Mouse (Mus musculus) neural tube, embryonic 11.5 days (tissue): ENCODE results near the gene Adssl1. TPM values are rescaled to one million over a fixed set of nuclear protein-coding genes. Genes with fewer than 3 reads are reported as not detected.

Experiments used
- ATAC-seq: fragments of 200-750 bp; cut with Nextera tagmentation; 2 replicates; pipeline ENCODE4 v1.8.0; 2017; ENCODE audit warnings: moderate number of reproducible peaks, mild to moderate bottlenecking, moderate TSS enrichment, moderate library complexity; ENCODE audit not compliant: insufficient read depth, low FRiP score, low TSS enrichment
- DNase-seq: peaks from one replicate; pipeline ENCODE4 v3.0.0-alpha.2; 2015; ENCODE audit warnings: low spot score
- H3K27ac ChIP-seq: fragments of 300-500 bp; sonication (generic); 2 replicates; pipeline ENCODE4 v1.5.1; 2014; ENCODE audit warnings: low read depth, mild to moderate bottlenecking, low read length
- H3K27me3 ChIP-seq: fragments of 300-500 bp; sonication (generic); 2 replicates; pipeline ENCODE4 v1.6.1; 2014; ENCODE audit warnings: mild to moderate bottlenecking, low read length, mixed read lengths; ENCODE audit not compliant: control insufficient read depth, insufficient read depth
- H3K36me3 ChIP-seq: fragments of 300-500 bp; sonication (generic); 2 replicates; pipeline ENCODE4 v1.6.1; 2014; ENCODE audit warnings: mild to moderate bottlenecking, low read length, moderate library complexity, mixed read lengths; ENCODE audit not compliant: control insufficient read depth, insufficient read depth
- H3K4me1 ChIP-seq: fragments of 300-500 bp; sonication (generic); 2 replicates; pipeline ENCODE4 v1.6.1; 2014; ENCODE audit warnings: low read length, mixed read lengths; ENCODE audit not compliant: control insufficient read depth, insufficient read depth
- H3K4me2 ChIP-seq: fragments of 300-500 bp; sonication (generic); 2 replicates; pipeline ENCODE4 v1.6.1; 2014; ENCODE audit warnings: low read depth, mild to moderate bottlenecking, moderate library complexity
- H3K4me3 ChIP-seq: fragments of 300-500 bp; sonication (generic); 2 replicates; pipeline ENCODE4 v1.5.1; 2014; ENCODE audit warnings: low read depth, low read length
- H3K9ac ChIP-seq: fragments of 300-500 bp; sonication (generic); 2 replicates; pipeline ENCODE4 v1.6.1; 2014; ENCODE audit warnings: mild to moderate bottlenecking, low read length
- H3K9me3 ChIP-seq: fragments of 300-500 bp; sonication (generic); 2 replicates; pipeline ENCODE4 v1.6.1; 2016; ENCODE audit warnings: low read length; ENCODE audit not compliant: control insufficient read depth
- WGBS: fragments of 180-500 bp; shearing (Covaris S2); extraction: QIAGEN DNeasy Blood & Tissue Kit; methylation state at CpG from one replicate; pipeline ENCODE4 v1.1.7; 2014; 5-methylcytosine and 5-hydroxymethylcytosine counted together
- polyA plus RNA-seq: library from polyadenylated mRNA; unstranded; fragments of >200 nt; fragmentation: Nextera tagmentation; extraction: Ambion mirVana; gene quantifications from 2 replicates; pipeline ENCODE4 v1.2.1, GENCODE M21; 2014

Gene Adssl1
- 4.6 and 4.7 TPM in 2 replicates for polyA plus RNA-seq

- Histone ChIP-seq H3K36me3 (no peaks in the 10 kb centered on the region), H3K9me3 (no peaks in the 10 kb centered on the region), H3K27me3 (peaks cover 19% of the 10 kb centered on the region), H3K4me3 (peak within 1 kb of the TSS; percentile 43), H3K4me1 (peaks cover 16% of the 10 kb centered on the region), H3K27ac (no peak within 1 kb of the TSS), H3K9ac (peak within 1 kb of the TSS; percentile 69), H3K4me2 (peak within 1 kb of the TSS; percentile 95)
- WGBS, result under 1% methylated on average over 45 of the region's 56 CpGs
- peak; percentile 56 for ATAC-seq
- DNase-seq, result peak; percentile 73
Observed at GRCm38 (mm10) chr12:112619686-112620353, at the start of gene Adssl1. Gene Adssl1 (plus strand): TSS chr12:112620045.

GRCm38 (mm10) chr12:112570160-112570559 lies 49.7 kb upstream of the Adssl1 start:
- Histone ChIP-seq H3K4me2 (no peak overlapping the region), H3K4me3 (no peak overlapping the region), H3K36me3 (no peaks in the 10 kb centered on the region), H3K4me1 (no peaks in the 10 kb centered on the region), H3K9me3 (no peaks in the 10 kb centered on the region), H3K9ac (no peak overlapping the region), H3K27me3 (no peaks in the 10 kb centered on the region), H3K27ac (no peak overlapping the region)
- 89% methylated on average over 8 of the region's 8 CpGs for whole genome bisulfite sequencing
- ATAC-seq (no peak), DNase-seq (no peak)

- DNase-seq (no peak), ATAC-seq (no peak)
- Histone ChIP-seq H3K27me3 (no peaks in the 10 kb centered on the region), H3K9ac (no peak overlapping the region), H3K4me2 (no peak overlapping the region), H3K4me1 (no peaks in the 10 kb centered on the region), H3K36me3 (no peaks in the 10 kb centered on the region), H3K4me3 (no peak overlapping the region), H3K9me3 (no peaks in the 10 kb centered on the region), H3K27ac (no peak overlapping the region)
- WGBS, result 70% methylated on average over 6 of the region's 6 CpGs
Observed at GRCm38 (mm10) chr12:112571064-112571463, 48.8 kb upstream of the Adssl1 start.

GRCm38 (mm10) chr12:112575274-112575986 lies 44.4 kb upstream of the Adssl1 start:
- 75% methylated on average over 8 of the region's 8 CpGs for WGBS
- Histone ChIP-seq H3K4me1 (no peaks in the 10 kb centered on the region), H3K9ac (no peak overlapping the region), H3K27ac (no peak overlapping the region), H3K9me3 (no peaks in the 10 kb centered on the region), H3K36me3 (no peaks in the 10 kb centered on the region), H3K4me3 (no peak overlapping the region), H3K4me2 (no peak overlapping the region), H3K27me3 (no peaks in the 10 kb centered on the region)
- ATAC-seq, result no peak
- DNase-seq, result no peak

GRCm38 (mm10) chr12:112576341-112576740 lies 43.5 kb upstream of the Adssl1 start:
- Histone ChIP-seq H3K36me3 (no peaks in the 10 kb centered on the region), H3K27me3 (no peaks in the 10 kb centered on the region), H3K27ac (no peak overlapping the region), H3K4me3 (no peak overlapping the region), H3K4me1 (no peaks in the 10 kb centered on the region), H3K4me2 (no peak overlapping the region), H3K9ac (peak overlapping the region; percentile 22; the same call in 1 of the 2 replicates), H3K9me3 (no peaks in the 10 kb centered on the region)
- ATAC-seq, result no peak
- WGBS, result 11% methylated on average over 5 of the region's 6 CpGs
- no peak for DNase-seq

- Histone ChIP-seq H3K4me1 (no peaks in the 10 kb centered on the region), H3K9ac (peak overlapping the region; percentile 22; the same call in 1 of the 2 replicates), H3K27ac (no peak overlapping the region), H3K36me3 (no peaks in the 10 kb centered on the region), H3K27me3 (no peaks in the 10 kb centered on the region), H3K4me2 (no peak overlapping the region), H3K4me3 (no peak overlapping the region), H3K9me3 (no peaks in the 10 kb centered on the region)
- ATAC-seq, result no peak
- DNase-seq, result no peak
- WGBS, result 6% methylated on average over 2 of the region's 3 CpGs
Observed at GRCm38 (mm10) chr12:112576749-112577148, 43.1 kb upstream of the Adssl1 start.

GRCm38 (mm10) chr12:112578296-112579090 lies 41.4 kb upstream of the Adssl1 start:
- Histone ChIP-seq H3K4me2 (no peak overlapping the region), H3K9ac (no peak overlapping the region), H3K4me3 (no peak overlapping the region), H3K4me1 (no peaks in the 10 kb centered on the region), H3K27me3 (no peaks in the 10 kb centered on the region), H3K9me3 (no peaks in the 10 kb centered on the region), H3K27ac (no peak overlapping the region), H3K36me3 (no peaks in the 10 kb centered on the region)
- DNase-seq (no peak), ATAC-seq (no peak)
- 82% methylated on average over 6 of the region's 6 CpGs for WGBS

GRCm38 (mm10) chr12:112579430-112579829 lies 40.4 kb upstream of the Adssl1 start:
- DNase-seq, result no peak
- 61% methylated on average over 5 of the region's 5 CpGs for WGBS

More at GRCm38 (mm10) chr12:112579430-112579829, 40.4 kb upstream of the Adssl1 start:
- Histone ChIP-seq H3K27me3 (no peaks in the 10 kb centered on the region), H3K36me3 (no peaks in the 10 kb centered on the region), H3K4me1 (no peaks in the 10 kb centered on the region), H3K9ac (no peak overlapping the region), H3K4me3 (no peak overlapping the region), H3K9me3 (no peaks in the 10 kb centered on the region), H3K4me2 (no peak overlapping the region), H3K27ac (no peak overlapping the region)
- ATAC-seq, result no peak
